Mouse (Mus musculus): ENCODE measurements around the gene Tm9sf3.

- no peak for TF ChIP-seq MAFK (IDR thresholded peaks at IDR 0.05; ENCODE audit: borderline replicate concordance, low read depth, low read length)
- no peak for TF ChIP-seq TAL1 (IDR thresholded peaks at IDR 0.05; ENCODE audit: low read length)
- no peak for TF ChIP-seq CHD2 (IDR thresholded peaks at IDR 0.05; ENCODE audit: low read length)
- no peak for TF ChIP-seq NRF1 (IDR thresholded peaks at IDR 0.05; ENCODE audit: insufficient read depth, low read depth, low read length, poor library complexity, severe bottlenecking)
- no peak for TF ChIP-seq CTCF (IDR thresholded peaks at IDR 0.05 in 2 of 3, conservative IDR thresholded peaks at IDR 0.05 in 1 of 3; ENCODE audit: control insufficient read depth in 1 of 3, insufficient read depth in 1 of 3, low read depth in 2 of 3, low read length in 3 of 3, poor library complexity in 1 of 3, severe bottlenecking in 1 of 3)
- peak; percentile 59; the same call in 1 of the 2 replicates for TF ChIP-seq MYC (IDR thresholded peaks at IDR 0.05; ENCODE audit: low read depth, low read length)
- peak in 1 of 2 experiments; percentile 9; a peak in 1 of 4 replicates for TF ChIP-seq EP300 (IDR thresholded peaks at IDR 0.05; ENCODE audit: low read depth in 1 of 2, low read length in 2 of 2)
- peak in 1 of 2 experiments; percentile 58; a peak in 2 of 4 replicates for TF ChIP-seq POLR2A (IDR thresholded peaks at IDR 0.05; ENCODE audit: control insufficient read depth in 1 of 2, insufficient read depth in 1 of 2, low read depth in 1 of 2, low read length in 2 of 2, poor library complexity in 1 of 2)
- TF ChIP-seq ZC3H11A (IDR thresholded peaks at IDR 0.05; ENCODE audit: low read depth, low read length), result no peak
- no peak for TF ChIP-seq USF1 (IDR thresholded peaks at IDR 0.05; ENCODE audit: low read depth, low read length)
- no peak for TF ChIP-seq MAZ (IDR thresholded peaks at IDR 0.05; ENCODE audit: low read depth, low read length)
- TF ChIP-seq POLR2AphosphoS5 (IDR thresholded peaks at IDR 0.05; ENCODE audit: borderline replicate concordance, low read depth, low read length), result no peak
- peak; percentile 88 for TF ChIP-seq SIN3A (IDR thresholded peaks at IDR 0.05; ENCODE audit: low read length)
These were observed 826 bp downstream of the Tm9sf3 start for GRCm38 (mm10) chr19:41262712-41263629.
